Mouse (Mus musculus) heart, adult 2 months (tissue): ENCODE data around the gene Tenm4. TPM values are rescaled to one million over a fixed set of nuclear protein-coding genes. Genes with fewer than 3 reads are reported as not detected.
A peak's percentile ranks its signal among the peaks of the same experiment; 100 is the strongest.

Experiments used
- DNase-seq, 2 experiments: peaks; one replicate each; pipeline ENCODE4 v3.0.0; 2021
- H3K27ac ChIP-seq: fragments of 200-600 bp; 2 replicates; pipeline ENCODE4 v1.8.1; 2022
- H3K27me3 ChIP-seq: fragments of 200-500 bp; 2 replicates; pipeline ENCODE4 v1.6.1; 2012; ENCODE audit warnings: mild to moderate bottlenecking, low read length, inconsistent platforms, mixed read lengths; ENCODE audit not compliant: control insufficient read depth, insufficient read depth
- H3K36me3 ChIP-seq: fragments of 200-500 bp; 2 replicates; pipeline ENCODE4 v1.6.1; 2012; ENCODE audit warnings: low read length, inconsistent platforms; ENCODE audit not compliant: control insufficient read depth, insufficient read depth
- H3K4me1 ChIP-seq: fragments of 200-500 bp; 2 replicates; pipeline ENCODE4 v1.6.1; 2011; ENCODE audit warnings: low read length; ENCODE audit not compliant: control insufficient read depth, insufficient read depth
- H3K4me3 ChIP-seq: fragments of 200-600 bp; 2 replicates; pipeline ENCODE4 v1.8.1; 2022
- H3K79me2 ChIP-seq: fragments of 200-500 bp; replicated peaks from 2 replicates; pipeline ENCODE4 v1.6.1; 2012; ENCODE audit warnings: mild to moderate bottlenecking, inconsistent platforms, low read length, moderate library complexity, mixed read lengths; ENCODE audit not compliant: control insufficient read depth, insufficient read depth
- H3K9ac ChIP-seq: fragments of 200-500 bp; 2 replicates; pipeline ENCODE4 v1.6.1; 2012; ENCODE audit warnings: low read depth, mild to moderate bottlenecking, control low read depth, inconsistent platforms, low read length, mixed read lengths
- CTCF ChIP-seq: fragments of 200-600 bp; IDR thresholded peaks from 2 replicates; pipeline ENCODE4 v1.8.1; 2022; ENCODE audit warnings: antibody characterized with exemption, mild to moderate bottlenecking, moderate library complexity
- EP300 ChIP-seq: fragments of 200-500 bp; IDR thresholded peaks from 2 replicates; pipeline ENCODE4 v1.6.1; 2011; ENCODE audit warnings: low read depth, low read length, control low read depth; ENCODE audit not compliant: insufficient read depth
- POLR2A ChIP-seq: fragments of 200-500 bp; IDR thresholded peaks from 2 replicates; pipeline ENCODE4 v1.6.1; 2011; ENCODE audit warnings: mild to moderate bottlenecking, low read depth, low read length, control low read depth; ENCODE audit not compliant: insufficient read depth
- WGBS: fragments of 180-500 bp; shearing (Covaris S2); methylation state at CpG from one replicate; pipeline ENCODE4 v1.1.7; 2018; 5-methylcytosine and 5-hydroxymethylcytosine counted together
- intact Hi-C: fragments of 180-260 bp; cut with DNase I; formaldehyde crosslinking; loops from one replicate; pipeline ENCODE4 v1.15.1; 2025
- polyA plus RNA-seq: library from polyadenylated mRNA; depleted of rRNA; stranded (reverse); fragments of >200 nt; gene quantifications from 2 replicates; pipeline ENCODE4 v1.2.3, GENCODE M21; 2012
- total RNA-seq, 2 experiments: library from RNA; stranded (reverse); gene quantifications; 2 replicates each; pipeline ENCODE4 v1.2.3; 2021

Gene Tenm4
- total and polyA plus RNA-seq, 3 experiments = 0.34 to 1.3 (median 0.74) TPM

- WGBS = 66% methylated on average over 3 of the region's 3 CpGs
- H3K9ac ChIP-seq = no peak overlapping the region
- no peaks in the 10 kb centered on the region for H3K4me1 ChIP-seq
- no peaks in the 10 kb centered on the region; the same call in 1 of the 2 replicates for H3K27me3 ChIP-seq
- H3K27ac ChIP-seq = no peak overlapping the region
- TF ChIP-seq POLR2A (no peak), EP300 (no peak), CTCF (no peak)
- no peak for DNase-seq
- no peaks in the 10 kb centered on the region for H3K79me2 ChIP-seq
- no peaks in the 10 kb centered on the region for H3K36me3 ChIP-seq
- H3K4me3 ChIP-seq = no peak overlapping the region
- intact Hi-C loops = no loop called here
Observed at GRCm38 (mm10) chr7:96563329-96564065, 392.5 kb downstream of the Tenm4 start.

GRCm38 (mm10) chr7:96565806-96566205 is 394.8 kb downstream of the Tenm4 start:
- Histone ChIP-seq H3K4me3 (no peak overlapping the region), H3K4me1 (no peaks in the 10 kb centered on the region), H3K9ac (no peak overlapping the region), H3K79me2 (no peaks in the 10 kb centered on the region), H3K27me3 (no peaks in the 10 kb centered on the region; the same call in 1 of the 2 replicates), H3K36me3 (no peaks in the 10 kb centered on the region), H3K27ac (no peak overlapping the region)
- intact Hi-C loops = no loop called here
- TF ChIP-seq CTCF (no peak), EP300 (no peak), POLR2A (no peak)
- 35% methylated on average over 4 of the region's 4 CpGs for WGBS
- DNase-seq = peak; percentile 43 to 60

GRCm38 (mm10) chr7:96566260-96566659 is 395.2 kb downstream of the Tenm4 start:
- intact Hi-C loops = no loop called here
- H3K36me3 ChIP-seq = no peaks in the 10 kb centered on the region
- no peak overlapping the region for H3K27ac ChIP-seq
- TF ChIP-seq CTCF = no peak
- no peak for TF ChIP-seq POLR2A
- TF ChIP-seq EP300 = no peak
- WGBS = 86% methylated on average over 4 of the region's 4 CpGs
- no peak overlapping the region for H3K4me3 ChIP-seq
- no peaks in the 10 kb centered on the region; the same call in 1 of the 2 replicates for H3K27me3 ChIP-seq
- H3K79me2 ChIP-seq = no peaks in the 10 kb centered on the region
- no peaks in the 10 kb centered on the region for H3K4me1 ChIP-seq
- no peak overlapping the region for H3K9ac ChIP-seq
- no peak for DNase-seq

DNA sequence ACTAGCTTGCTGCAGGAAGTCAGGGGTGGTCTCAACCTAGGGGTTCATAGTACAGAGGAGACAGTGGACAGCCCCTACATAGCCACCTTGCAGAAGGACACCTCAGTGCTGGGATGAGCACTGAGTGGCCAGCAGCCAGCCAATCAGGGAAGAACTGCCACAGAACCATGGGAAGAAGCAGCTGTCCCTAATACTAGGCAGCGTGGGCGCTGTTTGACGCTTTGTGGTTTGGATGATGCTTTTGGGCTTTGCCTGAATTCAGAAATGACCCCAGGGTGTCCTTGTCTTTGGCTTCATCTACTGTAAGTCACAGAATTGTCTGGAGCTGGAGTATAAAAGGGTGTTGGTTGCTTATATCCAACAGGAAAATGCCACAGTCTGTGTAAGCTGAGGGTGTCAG is 397.0 kb downstream of the Tenm4 start:
- no peak overlapping the region for H3K27ac ChIP-seq
- H3K79me2 ChIP-seq = no peaks in the 10 kb centered on the region
- WGBS = 90% methylated on average over 3 of the region's 3 CpGs
- H3K4me1 ChIP-seq = no peaks in the 10 kb centered on the region
- H3K36me3 ChIP-seq = no peaks in the 10 kb centered on the region
- H3K9ac ChIP-seq = no peak overlapping the region
- intact Hi-C loops = no loop called here
- no peak for DNase-seq
- no peak for TF ChIP-seq CTCF
- no peak for TF ChIP-seq EP300
- TF ChIP-seq POLR2A = no peak
- H3K4me3 ChIP-seq = no peak overlapping the region
- H3K27me3 ChIP-seq = no peaks in the 10 kb centered on the region; the same call in 1 of the 2 replicates

DNA sequence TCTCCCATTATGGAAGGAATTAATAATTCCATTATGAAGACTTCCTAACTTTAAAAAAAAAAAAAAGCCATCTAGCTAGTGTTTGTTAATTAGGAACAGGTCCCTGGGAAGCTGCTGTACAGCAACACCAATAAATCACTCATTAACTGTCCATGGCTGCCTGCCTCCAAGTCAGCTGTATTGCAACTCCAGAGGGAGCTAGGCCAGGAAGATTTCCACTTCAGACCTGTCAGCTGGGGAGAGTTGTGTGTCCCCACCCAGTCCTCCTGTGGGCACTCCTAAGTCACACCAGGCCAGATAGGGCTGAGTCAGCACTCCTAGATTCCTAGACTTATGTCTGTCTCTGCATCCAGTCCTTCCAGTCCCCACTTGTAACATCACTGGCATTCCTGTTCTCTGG is 399.9 kb downstream of the Tenm4 start:
- no peak for TF ChIP-seq EP300
- no peak for TF ChIP-seq CTCF
- TF ChIP-seq POLR2A = no peak
- Histone ChIP-seq H3K27ac (no peak overlapping the region), H3K79me2 (no peaks in the 10 kb centered on the region), H3K27me3 (no peaks in the 10 kb centered on the region; the same call in 1 of the 2 replicates), H3K4me1 (no peaks in the 10 kb centered on the region), H3K36me3 (no peaks in the 10 kb centered on the region), H3K4me3 (no peak overlapping the region), H3K9ac (no peak overlapping the region)
- no peak for DNase-seq
- intact Hi-C loops = no loop called here

GRCm38 (mm10) chr7:96572995-96573394 is 401.9 kb downstream of the Tenm4 start:
- no peaks in the 10 kb centered on the region for H3K36me3 ChIP-seq
- H3K79me2 ChIP-seq = no peaks in the 10 kb centered on the region
- H3K27me3 ChIP-seq = no peaks in the 10 kb centered on the region
- no peak overlapping the region for H3K4me3 ChIP-seq
- WGBS = 97% methylated on average over 7 of the region's 7 CpGs
- no peak overlapping the region for H3K9ac ChIP-seq
- intact Hi-C loops = no loop called here
- H3K27ac ChIP-seq = no peak overlapping the region
- DNase-seq = no peak
- TF ChIP-seq POLR2A (no peak), CTCF (no peak), EP300 (no peak)
- H3K4me1 ChIP-seq = no peaks in the 10 kb centered on the region
